24 mouse cellular contexts compared by ENCODE assay signal in the genomic region with DNA sequence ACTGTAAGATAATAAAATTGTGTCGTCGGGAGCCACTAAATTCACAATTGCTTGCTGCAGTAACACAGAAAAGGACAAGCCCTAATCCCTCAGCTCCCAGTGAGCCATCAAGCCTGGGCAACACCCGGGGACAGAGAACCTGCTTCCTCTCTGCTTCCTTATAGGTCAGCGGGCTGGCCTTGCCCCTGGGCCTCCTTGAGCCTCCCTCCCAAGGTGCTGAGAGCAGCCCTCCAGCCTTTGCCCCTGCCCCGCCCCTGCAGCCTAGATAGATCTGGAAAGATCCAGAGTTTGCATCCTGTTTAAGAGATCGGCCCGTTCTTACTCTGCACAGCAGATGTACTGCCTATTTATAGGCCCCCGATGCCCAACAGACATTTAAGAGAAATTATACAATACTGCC.
A peak's percentile ranks its signal among the peaks of the same experiment; 100 is the strongest.
DNase-seq lines count a peak whose midpoint lies in the region; ATAC-seq and TF ChIP-seq lines count a peak whose summit lies in the region.
"Had no signal": no experiment of that assay in that cellular context is flagged by ENCODE, and none has a peak within 500 bp of the region (broad histone marks: within the 10 kb centered on the region; RNA-seq: fewer than 3 reads in every experiment).

No protein-coding gene starts in this region.

- WGBS in intestine, embryonic 15.5 days, result 67% methylated on average over 8 of the region's 8 CpGs
- 46% methylated on average over 8 of the region's 8 CpGs for WGBS in intestine, postnatal 0 days
- 51% methylated on average over 8 of the region's 8 CpGs for WGBS in limb, embryonic 14.5 days
- WGBS in limb, embryonic 10.5 days, result 83% methylated on average over 8 of the region's 8 CpGs
- WGBS in intestine, embryonic 16.5 days, result 65% methylated on average over 8 of the region's 8 CpGs
- 78% methylated on average over 8 of the region's 8 CpGs for WGBS in liver, postnatal 0 days (ENCODE audit: insufficient replicate concordance)

- ATAC-seq in frontal cortex, adult (ENCODE audit: low TSS enrichment), result peak; percentile 59
- peak; percentile 65; the same call in 1 of the 2 replicates for ATAC-seq in intestine, embryonic 15.5 days
- no peak for ATAC-seq in intestine, postnatal 0 days
- no peak for ATAC-seq in limb, embryonic 14.5 days (ENCODE audit: low FRiP score, low read depth)
- ATAC-seq in intestine, embryonic 16.5 days, result peak; percentile 60; the same call in 1 of the 2 replicates
- no peak for ATAC-seq in liver, postnatal 0 days
- ATAC-seq: CD4-positive, CD25-positive, alpha-beta regulatory T cell, adult 4 months; forebrain, embryonic 13.5 days; forebrain, embryonic 15.5 days; Patski had no signal

- no peak for DNase-seq in frontal cortex, postnatal 25 days (ENCODE audit: low spot score in 2 of 2)
- peak; percentile 7 for DNase-seq in limb, embryonic 14.5 days (ENCODE audit: low spot score)
- no peak for DNase-seq in limb, embryonic 10.5 days (ENCODE audit: low spot score)
- DNase-seq in liver, postnatal 0 days, result no peak
- DNase-seq: adrenal gland, adult 2 months; adrenal gland, postnatal 10 days; adrenal gland, postnatal 25 days; B cell, adult 2 months; cerebellum, adult 11-12 months; cerebellum, adult 2 months; cerebellum, adult 9-10 months; cerebellum, postnatal 10 days; cerebellum, postnatal 25 days had no signal

- H3K9me3 ChIP-seq in intestine, embryonic 15.5 days, result no peaks in the 10 kb centered on the region
- H3K9me3 ChIP-seq in intestine, postnatal 0 days (ENCODE audit: control insufficient read depth), result no peaks in the 10 kb centered on the region
- H3K9me3 ChIP-seq in limb, embryonic 14.5 days (ENCODE audit: control insufficient read depth, low read length), result no peaks in the 10 kb centered on the region
- no peaks in the 10 kb centered on the region for H3K9me3 ChIP-seq in limb, embryonic 10.5 days (replicated peaks)
- no peaks in the 10 kb centered on the region for H3K9me3 ChIP-seq in intestine, embryonic 16.5 days (ENCODE audit: control insufficient read depth, low read length)
- H3K9me3 ChIP-seq in liver, postnatal 0 days (ENCODE audit: low read length), result no peaks in the 10 kb centered on the region; the same call in 1 of the 2 replicates
- H3K9me3 ChIP-seq: embryonic facial prominence, embryonic 10.5 days; embryonic facial prominence, embryonic 12.5 days; forebrain, embryonic 13.5 days; forebrain, embryonic 15.5 days had no signal

- H3K36me3 ChIP-seq in intestine, embryonic 15.5 days, result no peaks in the 10 kb centered on the region
- H3K36me3 ChIP-seq in intestine, postnatal 0 days (ENCODE audit: control insufficient read depth, insufficient read depth), result no peaks in the 10 kb centered on the region
- H3K36me3 ChIP-seq in limb, embryonic 14.5 days (ENCODE audit: control insufficient read depth, insufficient read depth, low read length), result no peaks in the 10 kb centered on the region
- no peaks in the 10 kb centered on the region for H3K36me3 ChIP-seq in limb, embryonic 10.5 days
- H3K36me3 ChIP-seq in intestine, embryonic 16.5 days (ENCODE audit: control insufficient read depth, insufficient read depth, low read length), result no peaks in the 10 kb centered on the region
- H3K36me3 ChIP-seq in liver, postnatal 0 days (replicated peaks; ENCODE audit: insufficient read depth, low read length), result no peaks in the 10 kb centered on the region
- H3K36me3 ChIP-seq: embryonic facial prominence, embryonic 10.5 days; embryonic facial prominence, embryonic 12.5 days; forebrain, embryonic 15.5 days; G1E had no signal

- no peak overlapping the region for H3K4me3 ChIP-seq in intestine, embryonic 15.5 days (replicated peaks)
- no peak overlapping the region for H3K4me3 ChIP-seq in intestine, postnatal 0 days (ENCODE audit: low read depth, low read length)
- no peak overlapping the region for H3K4me3 ChIP-seq in limb, embryonic 14.5 days (replicated peaks; ENCODE audit: low read length)
- H3K4me3 ChIP-seq in limb, embryonic 10.5 days, result no peak overlapping the region
- no peak overlapping the region for H3K4me3 ChIP-seq in intestine, embryonic 16.5 days (ENCODE audit: low read length)
- no peak overlapping the region for H3K4me3 ChIP-seq in liver, postnatal 0 days (ENCODE audit: low read depth, low read length)
- H3K4me3 ChIP-seq: embryonic facial prominence, embryonic 10.5 days; embryonic facial prominence, embryonic 12.5 days; forebrain, embryonic 13.5 days; forebrain, embryonic 15.5 days had no signal

- H3K27ac ChIP-seq in intestine, embryonic 15.5 days, result no peak overlapping the region
- no peak overlapping the region for H3K27ac ChIP-seq in intestine, postnatal 0 days (ENCODE audit: low read depth, low read length)
- H3K27ac ChIP-seq in limb, embryonic 14.5 days (replicated peaks; ENCODE audit: low read depth, low read length), result no peak overlapping the region
- no peak overlapping the region for H3K27ac ChIP-seq in limb, embryonic 10.5 days
- H3K27ac ChIP-seq in intestine, embryonic 16.5 days (ENCODE audit: low read length), result no peak overlapping the region
- H3K27ac ChIP-seq in liver, postnatal 0 days (ENCODE audit: low read depth), result no peak overlapping the region
- H3K27ac ChIP-seq: embryonic facial prominence, embryonic 10.5 days; embryonic facial prominence, embryonic 12.5 days; forebrain, embryonic 13.5 days; forebrain, embryonic 15.5 days had no signal

- no peak for TF ChIP-seq EP300 in liver, postnatal 0 days (IDR thresholded peaks at IDR 0.05; ENCODE audit: low read depth)

- H3K4me2 ChIP-seq in intestine, embryonic 15.5 days (replicated peaks), result no peak overlapping the region
- H3K4me2 ChIP-seq in intestine, postnatal 0 days (replicated peaks; ENCODE audit: low read depth), result no peak overlapping the region
- H3K4me2 ChIP-seq in limb, embryonic 14.5 days (replicated peaks; ENCODE audit: low read depth, low read length, severe bottlenecking), result no peak overlapping the region
- no peak overlapping the region for H3K4me2 ChIP-seq in intestine, embryonic 16.5 days (ENCODE audit: low read depth, low read length)
- H3K4me2 ChIP-seq in liver, postnatal 0 days (ENCODE audit: low read depth, low read length), result no peak overlapping the region
- H3K4me2 ChIP-seq: embryonic facial prominence, embryonic 12.5 days; forebrain, embryonic 13.5 days; forebrain, embryonic 15.5 days had no signal

- H3K9ac ChIP-seq in intestine, embryonic 15.5 days, result no peak overlapping the region
- H3K9ac ChIP-seq in intestine, postnatal 0 days (ENCODE audit: low read depth, low read length), result no peak overlapping the region
- H3K9ac ChIP-seq in limb, embryonic 14.5 days (ENCODE audit: low read depth, low read length, severe bottlenecking), result no peak overlapping the region
- H3K9ac ChIP-seq in intestine, embryonic 16.5 days (ENCODE audit: low read depth, low read length), result no peak overlapping the region
- no peak overlapping the region for H3K9ac ChIP-seq in liver, postnatal 0 days (replicated peaks)
- H3K9ac ChIP-seq: embryonic facial prominence, embryonic 12.5 days; forebrain, embryonic 13.5 days; forebrain, embryonic 15.5 days had no signal

- no peak for TF ChIP-seq POLR2A in limb, embryonic 14.5 days (IDR thresholded peaks at IDR 0.05; ENCODE audit: borderline replicate concordance, extremely low read depth, insufficient read depth, insufficient read length)

- H3K27me3 ChIP-seq in intestine, embryonic 15.5 days (replicated peaks), result no peaks in the 10 kb centered on the region
- no peaks in the 10 kb centered on the region for H3K27me3 ChIP-seq in intestine, postnatal 0 days (replicated peaks; ENCODE audit: control insufficient read depth, insufficient read depth, low read length)
- H3K27me3 ChIP-seq in limb, embryonic 14.5 days (ENCODE audit: control insufficient read depth, insufficient read depth, low read length), result no peaks in the 10 kb centered on the region
- H3K27me3 ChIP-seq in limb, embryonic 10.5 days (ENCODE audit: low read depth, poor library complexity, severe bottlenecking), result no peaks in the 10 kb centered on the region
- H3K27me3 ChIP-seq in intestine, embryonic 16.5 days (replicated peaks; ENCODE audit: control insufficient read depth, insufficient read depth, low read length), result no peaks in the 10 kb centered on the region
- H3K27me3 ChIP-seq in liver, postnatal 0 days (ENCODE audit: insufficient read depth, low read length), result no peaks in the 10 kb centered on the region
- H3K27me3 ChIP-seq: embryonic facial prominence, embryonic 12.5 days; forebrain, embryonic 13.5 days; forebrain, embryonic 15.5 days had no signal

- no peaks in the 10 kb centered on the region for H3K4me1 ChIP-seq in intestine, embryonic 15.5 days (replicated peaks)
- no peaks in the 10 kb centered on the region for H3K4me1 ChIP-seq in intestine, postnatal 0 days (replicated peaks; ENCODE audit: control insufficient read depth, insufficient read depth, low read length)
- no peaks in the 10 kb centered on the region for H3K4me1 ChIP-seq in limb, embryonic 14.5 days (ENCODE audit: control insufficient read depth, insufficient read depth, low read length)
- H3K4me1 ChIP-seq in limb, embryonic 10.5 days, result no peaks in the 10 kb centered on the region
- no peaks in the 10 kb centered on the region for H3K4me1 ChIP-seq in intestine, embryonic 16.5 days (ENCODE audit: control insufficient read depth, insufficient read depth, low read length)
- H3K4me1 ChIP-seq in liver, postnatal 0 days (ENCODE audit: insufficient read depth), result no peaks in the 10 kb centered on the region
- H3K4me1 ChIP-seq: embryonic facial prominence, embryonic 12.5 days; forebrain, embryonic 13.5 days; forebrain, embryonic 15.5 days had no signal

- no peak for TF ChIP-seq CTCF in intestine, postnatal 0 days (IDR thresholded peaks at IDR 0.05; ENCODE audit: low read depth)
- no peak for TF ChIP-seq CTCF in liver, postnatal 0 days (IDR thresholded peaks at IDR 0.05; ENCODE audit: low read depth)

Comparison
In these comparisons a context has a peak if more than half of its experiments do, and no peak if none do; other contexts are left out.
1. ATAC-seq: peak in frontal cortex, adult (single experiment), intestine, embryonic 15.5 days (single experiment) and intestine, embryonic 16.5 days (single experiment); none in intestine, postnatal 0 days (single experiment), limb, embryonic 14.5 days (single experiment) and liver, postnatal 0 days (single experiment).